Mouse (Mus musculus): ENCODE data around the gene Eya3. TPM values are rescaled to one million over a fixed set of nuclear protein-coding genes. Genes with fewer than 3 reads are reported as not detected.

Gene Eya3
- polyA plus RNA-seq, 1 experiment from 2014 or later, result 13.2 TPM

DNA sequence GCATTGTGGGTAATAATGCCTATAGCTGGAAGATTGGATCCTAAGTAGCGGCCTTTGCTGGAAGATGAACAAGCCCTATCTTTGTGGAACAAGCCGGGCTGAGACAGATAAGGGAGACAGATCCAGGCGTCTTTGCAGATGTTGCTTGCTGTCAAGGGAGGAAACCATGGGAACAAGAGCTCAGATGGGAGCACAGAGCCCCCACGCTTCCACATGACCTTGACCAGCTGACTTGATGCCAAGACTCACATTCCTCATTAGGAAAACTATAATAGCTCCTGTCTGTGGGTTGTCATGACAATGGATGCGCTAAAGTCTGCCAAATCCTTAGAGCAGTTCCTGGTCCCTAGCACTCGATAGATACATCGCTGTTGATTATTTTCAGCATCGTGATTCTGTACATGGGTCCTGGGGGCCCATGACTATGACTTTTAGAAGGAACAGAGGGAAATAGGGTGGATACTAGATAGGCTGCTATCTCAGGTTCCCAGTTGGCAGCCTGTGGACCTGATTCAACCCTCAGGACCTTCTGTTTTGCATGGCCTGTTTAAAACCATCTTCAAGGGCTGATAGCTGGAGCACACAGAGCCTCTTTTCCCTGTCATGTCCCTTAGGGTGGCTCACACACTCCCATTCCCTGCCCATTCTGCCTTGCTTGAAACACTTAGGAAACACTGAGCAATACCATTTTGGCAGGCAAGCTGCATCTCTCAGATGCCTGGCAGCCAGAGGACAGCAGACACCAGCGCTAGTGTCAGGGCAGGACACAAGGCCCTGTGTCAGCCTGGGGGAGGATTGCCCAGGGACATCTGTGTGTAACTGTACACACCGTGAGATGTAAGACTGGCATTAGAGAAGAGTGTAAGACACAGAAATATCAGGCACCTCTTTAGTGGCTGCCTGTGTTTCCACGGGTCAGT, 105.5 kb downstream of the Eya3 start:
- no peak overlapping the region for H3K9ac ChIP-seq (replicated peaks; ENCODE audit: low read depth, low read length)
- no peaks in the 10 kb centered on the region for H3K4me1 ChIP-seq (ENCODE audit: control insufficient read depth, insufficient read depth, low read length)
- H3K27me3 ChIP-seq (ENCODE audit: control insufficient read depth, insufficient read depth, low read length), result no peaks in the 10 kb centered on the region
- H3K36me3 ChIP-seq (ENCODE audit: control insufficient read depth, insufficient read depth, low read length), result no peaks in the 10 kb centered on the region
- no peak for ATAC-seq (ENCODE audit: low read depth)
- 70% methylated on average over 11 of the region's 11 CpGs for WGBS
- H3K4me2 ChIP-seq (ENCODE audit: low read depth, low read length), result no peak overlapping the region
- no peak overlapping the region for H3K27ac ChIP-seq (ENCODE audit: low read depth, low read length)
- no peaks in the 10 kb centered on the region for H3K9me3 ChIP-seq (ENCODE audit: control insufficient read depth, low read length)
- H3K4me3 ChIP-seq (ENCODE audit: low read depth, low read length), result no peak overlapping the region

DNA sequence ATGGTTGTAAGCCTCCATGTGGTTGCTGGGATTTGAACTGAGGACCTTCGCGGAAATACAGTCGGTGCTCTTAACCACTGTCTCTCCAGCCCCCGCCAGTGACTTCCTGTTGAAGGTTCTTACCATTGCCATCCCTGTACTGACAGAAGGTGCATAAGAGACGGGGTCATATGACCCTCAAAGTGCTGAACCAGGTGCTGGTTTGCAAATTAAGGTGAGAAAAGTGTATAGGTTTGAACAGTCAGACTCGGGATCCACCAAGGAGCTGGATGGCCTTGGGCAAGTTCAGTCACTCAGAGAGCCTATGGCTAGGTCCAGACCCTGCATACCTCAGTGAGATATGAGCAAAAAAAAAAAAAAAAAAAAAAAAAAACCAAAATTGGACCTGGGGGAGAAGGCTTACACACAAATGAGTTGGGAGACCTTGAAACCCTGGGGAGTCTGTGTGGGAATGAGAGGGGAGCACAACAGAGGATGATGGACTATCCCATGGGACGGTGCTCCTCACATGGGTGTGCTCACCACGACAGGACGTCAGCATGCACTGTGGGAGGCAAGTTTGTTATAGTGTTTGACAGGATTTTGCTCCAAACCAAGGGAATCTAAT, 108.2 kb downstream of the Eya3 start:
- H3K36me3 ChIP-seq (ENCODE audit: control insufficient read depth, insufficient read depth, low read length), result no peaks in the 10 kb centered on the region
- H3K9ac ChIP-seq (replicated peaks; ENCODE audit: low read depth, low read length), result no peak overlapping the region
- no peaks in the 10 kb centered on the region for H3K27me3 ChIP-seq (ENCODE audit: control insufficient read depth, insufficient read depth, low read length)
- no peaks in the 10 kb centered on the region for H3K4me1 ChIP-seq (ENCODE audit: control insufficient read depth, insufficient read depth, low read length)
- WGBS, result 88% methylated on average over 9 of the region's 9 CpGs
- no peaks in the 10 kb centered on the region for H3K9me3 ChIP-seq (ENCODE audit: control insufficient read depth, low read length)
- H3K27ac ChIP-seq (ENCODE audit: low read depth, low read length), result no peak overlapping the region
- no peak overlapping the region for H3K4me3 ChIP-seq (ENCODE audit: low read depth, low read length)
- no peak overlapping the region for H3K4me2 ChIP-seq (ENCODE audit: low read depth, low read length)
- no peak for ATAC-seq (ENCODE audit: low read depth)

DNA sequence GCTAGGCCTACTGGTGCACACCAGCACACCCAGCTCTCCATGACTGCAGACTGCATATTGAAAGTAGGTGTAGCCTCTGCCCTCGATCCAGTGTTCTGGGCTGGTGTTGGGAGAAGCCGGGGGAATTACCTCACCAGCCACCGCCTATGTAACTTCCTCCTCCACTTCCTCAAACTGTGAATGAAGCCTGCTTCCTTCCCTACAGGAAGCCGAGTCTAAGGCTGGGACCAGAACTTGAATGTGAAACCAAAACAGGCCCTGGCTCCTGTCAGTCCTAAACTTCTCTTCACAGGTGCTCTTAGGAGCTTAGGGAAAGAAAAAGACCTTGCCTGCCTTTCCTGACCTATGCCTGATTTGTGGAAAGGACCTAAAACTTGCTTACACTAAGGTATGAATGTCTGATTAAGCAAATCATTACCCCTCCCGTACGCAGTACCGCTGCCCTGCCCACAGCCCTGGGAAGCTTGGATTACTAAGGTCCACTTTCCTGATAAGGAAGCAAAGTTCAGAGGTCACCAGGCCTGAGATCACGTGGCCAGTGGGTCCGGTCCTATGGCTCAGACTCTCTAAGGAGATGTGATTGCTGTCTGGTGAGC, 109.0 kb downstream of the Eya3 start:
- H3K27me3 ChIP-seq (ENCODE audit: control insufficient read depth, insufficient read depth, low read length), result no peaks in the 10 kb centered on the region
- 77% methylated on average over 9 of the region's 9 CpGs for WGBS
- H3K4me3 ChIP-seq (ENCODE audit: low read depth, low read length), result no peak overlapping the region
- no peaks in the 10 kb centered on the region for H3K4me1 ChIP-seq (ENCODE audit: control insufficient read depth, insufficient read depth, low read length)
- H3K36me3 ChIP-seq (ENCODE audit: control insufficient read depth, insufficient read depth, low read length), result no peaks in the 10 kb centered on the region
- H3K4me2 ChIP-seq (ENCODE audit: low read depth, low read length), result no peak overlapping the region
- H3K9ac ChIP-seq (replicated peaks; ENCODE audit: low read depth, low read length), result no peak overlapping the region
- no peak for ATAC-seq (ENCODE audit: low read depth)
- H3K27ac ChIP-seq (ENCODE audit: low read depth, low read length), result no peak overlapping the region
- no peaks in the 10 kb centered on the region for H3K9me3 ChIP-seq (ENCODE audit: control insufficient read depth, low read length)

- Histone ChIP-seq H3K36me3 (ENCODE audit: control insufficient read depth, insufficient read depth, low read length) (no peaks in the 10 kb centered on the region), H3K9me3 (ENCODE audit: control insufficient read depth, low read length) (no peaks in the 10 kb centered on the region), H3K9ac (replicated peaks; ENCODE audit: low read depth, low read length) (no peak overlapping the region), H3K4me1 (ENCODE audit: control insufficient read depth, insufficient read depth, low read length) (no peaks in the 10 kb centered on the region), H3K27ac (ENCODE audit: low read depth, low read length) (no peak overlapping the region), H3K27me3 (ENCODE audit: control insufficient read depth, insufficient read depth, low read length) (no peaks in the 10 kb centered on the region), H3K4me3 (ENCODE audit: low read depth, low read length) (no peak overlapping the region), H3K4me2 (ENCODE audit: low read depth, low read length) (no peak overlapping the region)
- no peak for ATAC-seq (ENCODE audit: low read depth)
- WGBS, result 90% methylated on average over 4 of the region's 4 CpGs
Observed at GRCm38 (mm10) chr4:132748778-132749177, 110.0 kb downstream of the Eya3 start.

- Histone ChIP-seq H3K36me3 (ENCODE audit: control insufficient read depth, insufficient read depth, low read length) (no peaks in the 10 kb centered on the region), H3K4me1 (ENCODE audit: control insufficient read depth, insufficient read depth, low read length) (no peaks in the 10 kb centered on the region), H3K4me3 (ENCODE audit: low read depth, low read length) (no peak overlapping the region), H3K4me2 (ENCODE audit: low read depth, low read length) (no peak overlapping the region), H3K27ac (ENCODE audit: low read depth, low read length) (no peak overlapping the region), H3K9ac (replicated peaks; ENCODE audit: low read depth, low read length) (no peak overlapping the region), H3K9me3 (ENCODE audit: control insufficient read depth, low read length) (no peaks in the 10 kb centered on the region), H3K27me3 (ENCODE audit: control insufficient read depth, insufficient read depth, low read length) (no peaks in the 10 kb centered on the region)
- 80% methylated on average over 6 of the region's 6 CpGs for WGBS
- ATAC-seq (ENCODE audit: low read depth), result no peak
Observed at GRCm38 (mm10) chr4:132749258-132749982, 110.6 kb downstream of the Eya3 start.

GRCm38 (mm10) chr4:132752992-132753391, 114.2 kb downstream of the Eya3 start:
- Histone ChIP-seq H3K4me1 (ENCODE audit: control insufficient read depth, insufficient read depth, low read length) (0 out of 2 replicates have a peak, but pooled peaks cover 2% of the 10 kb centered on the region), H3K9ac (replicated peaks; ENCODE audit: low read depth, low read length) (no peak overlapping the region), H3K4me3 (ENCODE audit: low read depth, low read length) (no peak overlapping the region), H3K36me3 (ENCODE audit: control insufficient read depth, insufficient read depth, low read length) (no peaks in the 10 kb centered on the region), H3K9me3 (ENCODE audit: control insufficient read depth, low read length) (no peaks in the 10 kb centered on the region), H3K27me3 (ENCODE audit: control insufficient read depth, insufficient read depth, low read length) (no peaks in the 10 kb centered on the region), H3K27ac (ENCODE audit: low read depth, low read length) (no peak overlapping the region), H3K4me2 (ENCODE audit: low read depth, low read length) (no peak overlapping the region)
- 84% methylated on average over 6 of the region's 6 CpGs for WGBS
- no peak for ATAC-seq (ENCODE audit: low read depth)

GRCm38 (mm10) chr4:132756974-132757373, 118.2 kb downstream of the Eya3 start, which contains the start of gene Smpdl3b:
Smpdl3b (minus strand) TSS chr4:132757252.
- H3K27me3 ChIP-seq (ENCODE audit: control insufficient read depth, insufficient read depth, low read length), result no peaks in the 10 kb centered on the region
- H3K4me3 ChIP-seq (ENCODE audit: low read depth, low read length), result peak within 1 kb of the TSS; percentile 31
- H3K9me3 ChIP-seq (ENCODE audit: control insufficient read depth, low read length), result no peaks in the 10 kb centered on the region
- no peaks in the 10 kb centered on the region for H3K36me3 ChIP-seq (ENCODE audit: control insufficient read depth, insufficient read depth, low read length)
- H3K4me2 ChIP-seq (ENCODE audit: low read depth, low read length), result peak within 1 kb of the TSS; percentile 67
- 0 out of 2 replicates have a peak, but pooled peaks cover 2% of the 10 kb centered on the region for H3K4me1 ChIP-seq (ENCODE audit: control insufficient read depth, insufficient read depth, low read length)
- no peak within 1 kb of the TSS for H3K27ac ChIP-seq (ENCODE audit: low read depth, low read length)
- 2% methylated on average over 22 of the region's 22 CpGs for WGBS
- ATAC-seq (ENCODE audit: low read depth), result peak; percentile 82; the same call in 1 of the 2 replicates
- H3K9ac ChIP-seq (replicated peaks; ENCODE audit: low read depth, low read length), result peak within 1 kb of the TSS; percentile 41; the same call in 1 of the 2 replicates

GRCm38 (mm10) chr4:132757633-132758351, 119.0 kb downstream of the Eya3 start:
- Histone ChIP-seq H3K4me2 (ENCODE audit: low read depth, low read length) (no peak overlapping the region), H3K36me3 (ENCODE audit: control insufficient read depth, insufficient read depth, low read length) (no peaks in the 10 kb centered on the region), H3K4me1 (ENCODE audit: control insufficient read depth, insufficient read depth, low read length) (0 out of 2 replicates have a peak, but pooled peaks cover 2% of the 10 kb centered on the region), H3K27ac (ENCODE audit: low read depth, low read length) (no peak overlapping the region), H3K4me3 (ENCODE audit: low read depth, low read length) (no peak overlapping the region), H3K27me3 (ENCODE audit: control insufficient read depth, insufficient read depth, low read length) (no peaks in the 10 kb centered on the region), H3K9ac (replicated peaks; ENCODE audit: low read depth, low read length) (no peak overlapping the region), H3K9me3 (ENCODE audit: control insufficient read depth, low read length) (no peaks in the 10 kb centered on the region)
- WGBS, result 85% methylated on average over 7 of the region's 7 CpGs
- ATAC-seq (ENCODE audit: low read depth), result no peak
